In genomic region chr2:173854172-173854723, GRCm38 (mm10) we compare ENCODE assay signal across 22 mouse cellular contexts.
DNase-seq lines count a peak whose midpoint lies in the region; ATAC-seq lines count a peak whose summit lies in the region.
"Had no signal": no experiment of that assay in that cellular context is flagged by ENCODE, and none has a peak within 500 bp of the region (broad histone marks: within the 10 kb centered on the region; RNA-seq: fewer than 3 reads in every experiment).

No protein-coding gene starts in this region.

- WGBS in lung, embryonic 15.5 days = 28% methylated on average over 13 of the region's 13 CpGs
- 58% methylated on average over 13 of the region's 13 CpGs for whole genome bisulfite sequencing in midbrain, embryonic 12.5 days

- H3K9me3 ChIP-seq in lung, embryonic 15.5 days = no peaks in the 10 kb centered on the region
- no peaks in the 10 kb centered on the region for H3K9me3 ChIP-seq in midbrain, embryonic 12.5 days
- H3K9me3 ChIP-seq: embryonic facial prominence, embryonic 13.5 days; hindbrain, embryonic 13.5 days; liver, embryonic 12.5 days; neural tube, embryonic 12.5 days had no signal

- no peak overlapping the region for H3K27ac ChIP-seq in lung, embryonic 15.5 days
- H3K27ac ChIP-seq in midbrain, embryonic 12.5 days (replicated peaks) = peak overlapping the region; percentile 60
- H3K27ac ChIP-seq: embryonic facial prominence, embryonic 13.5 days; layer of hippocampus, adult 2 months; liver, embryonic 12.5 days; neural tube, embryonic 12.5 days had no signal

- ATAC-seq in lung, embryonic 15.5 days (ENCODE audit: borderline replicate concordance, extremely low read depth, low FRiP score, low TSS enrichment) = peak; percentile 44
- peak; percentile 50 for ATAC-seq in midbrain, embryonic 12.5 days (ENCODE audit: low FRiP score, low read depth)
- ATAC-seq: liver, embryonic 12.5 days; lung, postnatal 0 days had no signal

- H3K4me2 ChIP-seq in lung, embryonic 15.5 days = no peak overlapping the region
- H3K4me2 ChIP-seq in midbrain, embryonic 12.5 days (replicated peaks) = no peak overlapping the region
- H3K4me2 ChIP-seq: embryonic facial prominence, embryonic 13.5 days; hindbrain, embryonic 13.5 days; liver, embryonic 12.5 days; neural tube, embryonic 12.5 days had no signal

- H3K9ac ChIP-seq in lung, embryonic 15.5 days = no peak overlapping the region
- no peak overlapping the region for H3K9ac ChIP-seq in midbrain, embryonic 12.5 days (replicated peaks)
- H3K9ac ChIP-seq: embryonic facial prominence, embryonic 13.5 days; hindbrain, embryonic 13.5 days; liver, embryonic 12.5 days; neural tube, embryonic 12.5 days had no signal

- peaks cover 5% of the 10 kb centered on the region; the same call in 1 of the 2 replicates for H3K4me1 ChIP-seq in lung, embryonic 15.5 days
- H3K4me1 ChIP-seq in midbrain, embryonic 12.5 days = peaks cover 2% of the 10 kb centered on the region; the same call in 1 of the 2 replicates
- H3K4me1 ChIP-seq: liver, embryonic 12.5 days had no signal

- H3K36me3 ChIP-seq in lung, embryonic 15.5 days = no peaks in the 10 kb centered on the region
- no peaks in the 10 kb centered on the region for H3K36me3 ChIP-seq in midbrain, embryonic 12.5 days
- H3K36me3 ChIP-seq: embryonic facial prominence, embryonic 13.5 days; hindbrain, embryonic 13.5 days; liver, embryonic 12.5 days; neural tube, embryonic 12.5 days had no signal

- no peaks in the 10 kb centered on the region for H3K27me3 ChIP-seq in lung, embryonic 15.5 days
- no peaks in the 10 kb centered on the region for H3K27me3 ChIP-seq in midbrain, embryonic 12.5 days
- H3K27me3 ChIP-seq: embryonic facial prominence, embryonic 13.5 days; hindbrain, embryonic 13.5 days; liver, embryonic 12.5 days; neural tube, embryonic 12.5 days had no signal

- H3K4me3 ChIP-seq in lung, embryonic 15.5 days = no peak overlapping the region
- H3K4me3 ChIP-seq in midbrain, embryonic 12.5 days = no peak overlapping the region
- H3K4me3 ChIP-seq: embryonic facial prominence, embryonic 13.5 days; hindbrain, embryonic 13.5 days; layer of hippocampus, adult 2 months; liver, embryonic 12.5 days; neural tube, embryonic 12.5 days had no signal

- no peak for DNase-seq in lung, postnatal 4 days
- DNase-seq in R1 (ENCODE audit: low read depth, low spot score) = peak; percentile 17
- peak; percentile 8 for DNase-seq in retina, postnatal 1 day
- DNase-seq in Muller cell, postnatal 12 days (ENCODE audit: inconsistent ontology term) = no peak
- no peak for DNase-seq in cerebellum, postnatal 36 days
- DNase-seq: adrenal gland, postnatal 14 days; B cell, adult 2 months; cerebellum, adult 2 months; gastrocnemius, postnatal 10 days; heart, postnatal 14 days; kidney, adult 18-20 months; kidney, postnatal 10 days; left cerebral cortex, postnatal 4 days; right cerebral cortex, postnatal 4 days had no signal

Comparison
In these comparisons a context has a peak if more than half of its experiments do, and no peak if none do; other contexts are left out.
1. DNase-seq: peak in R1 (single experiment) and retina, postnatal 1 day (single experiment); none in lung, postnatal 4 days (0 of 2), Muller cell, postnatal 12 days (single experiment) and cerebellum, postnatal 36 days (0 of 2).